Mouse (Mus musculus): ENCODE results near the gene A630089N07Rik. TPM values are rescaled to one million over a fixed set of nuclear protein-coding genes. Genes with fewer than 3 reads are reported as not detected.

The A630089N07Rik gene
- total RNA-seq, 2 experiments from 2014 or later = 6.4 to 9.4 TPM

DNA sequence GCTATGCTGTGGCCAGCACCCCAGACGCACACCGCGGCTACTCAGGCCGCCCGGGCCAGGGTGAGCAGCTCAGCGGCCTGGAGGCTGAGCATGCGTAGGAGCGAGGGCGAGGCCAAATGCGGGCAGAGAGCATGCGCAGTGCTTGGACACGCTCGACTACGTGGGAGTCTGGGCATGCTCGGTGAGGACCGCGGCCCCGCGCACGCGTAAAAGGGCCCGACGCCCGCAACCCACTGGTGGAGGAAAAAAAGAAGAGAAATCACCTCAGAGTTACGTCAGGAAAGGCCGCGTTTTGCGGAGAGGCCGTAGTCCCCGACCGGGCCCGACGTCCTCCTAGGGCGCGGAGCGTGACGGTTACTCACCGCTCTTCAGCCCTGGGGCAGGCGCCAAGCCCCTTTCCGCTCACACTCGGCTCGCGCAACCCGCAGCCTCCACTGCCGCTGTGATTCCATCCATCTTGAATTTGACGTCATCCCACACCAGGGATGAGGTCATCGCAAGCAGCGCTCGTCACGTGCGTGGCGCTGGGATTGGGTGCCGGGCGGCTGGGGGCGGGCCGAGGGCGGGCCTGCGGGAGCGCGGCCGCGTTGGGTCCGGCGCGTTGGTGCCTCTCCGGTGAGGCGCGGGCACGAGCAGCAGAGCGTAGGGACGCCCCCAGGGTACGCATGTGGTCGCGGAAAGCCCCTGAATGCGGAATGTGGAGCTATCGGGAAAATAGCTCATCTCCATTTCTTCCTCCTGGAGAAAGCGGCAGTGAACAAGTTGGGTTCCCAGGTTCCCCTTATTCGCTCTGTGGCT is 119.9 kb downstream of the A630089N07Rik start, which contains the start of the genes C2cd2 and Zbtb21:
Gene C2cd2, minus strand, starts transcription at position 448 of the 798 bp plus-strand sequence.
Gene Zbtb21, minus strand, starts transcription at position 472 of the 798 bp plus-strand sequence.
- DNase-seq (ENCODE audit: low spot score in 2 of 2) = peak; percentile 96

DNA sequence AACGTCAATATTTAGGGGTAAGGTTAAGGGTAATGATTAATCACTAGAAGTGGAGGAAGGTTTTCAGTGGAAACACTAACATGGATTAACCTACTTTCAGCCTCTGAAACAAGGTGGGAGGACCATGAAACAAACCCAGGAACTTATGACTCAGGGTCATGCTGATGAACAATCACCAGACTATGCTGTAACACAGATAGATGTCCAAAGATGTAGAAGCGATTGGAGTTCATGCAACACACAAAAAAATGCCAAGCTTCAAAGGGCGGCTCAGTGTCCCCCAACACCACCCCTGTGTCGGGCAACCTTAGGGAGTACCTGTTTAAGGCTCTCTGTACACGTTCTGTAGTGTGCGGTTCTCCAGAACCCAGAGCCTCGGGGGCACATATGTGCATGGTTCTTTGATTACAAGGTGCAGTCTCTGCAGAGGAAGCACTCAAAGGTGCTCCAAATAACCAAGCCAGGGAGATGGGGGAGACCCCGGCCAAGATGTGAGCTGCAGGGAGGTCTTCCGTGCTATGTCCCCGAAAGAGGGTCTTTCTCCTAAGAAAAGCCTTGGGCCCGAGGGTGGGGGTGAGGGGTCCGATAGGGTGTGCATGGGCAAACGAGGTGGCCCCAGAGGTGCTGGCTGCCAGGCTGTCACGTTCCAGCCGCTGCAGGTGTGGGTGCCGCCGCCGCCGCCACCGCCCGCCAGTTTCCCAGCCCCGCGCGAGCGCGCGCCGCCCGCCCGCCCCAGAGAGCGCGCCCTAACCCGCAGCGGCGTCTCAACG is 120.7 kb downstream of the A630089N07Rik start:
- peak in 1 of 2 experiments; percentile 32 for DNase-seq (ENCODE audit: low spot score in 2 of 2)

DNA sequence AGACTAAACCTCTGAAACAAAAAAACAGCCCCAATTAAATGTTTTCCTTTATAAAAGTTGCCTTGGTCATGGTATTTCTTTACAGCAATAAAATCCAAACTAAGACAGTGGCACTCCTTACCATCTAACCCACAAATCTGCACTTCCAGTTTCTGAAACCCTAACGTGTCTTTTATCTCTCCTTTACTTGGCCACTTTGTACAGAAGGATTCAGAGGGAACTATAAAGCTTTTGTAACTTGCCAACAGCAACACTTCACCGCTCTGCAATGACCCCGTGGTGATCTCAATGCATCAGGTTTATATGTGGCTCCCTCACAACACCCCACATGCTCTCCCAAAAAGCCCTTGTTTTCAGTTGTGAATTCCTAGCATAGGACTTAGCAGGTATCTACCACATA is 121.9 kb downstream of the A630089N07Rik start:
- DNase-seq (ENCODE audit: low spot score in 2 of 2) = no peak

DNA sequence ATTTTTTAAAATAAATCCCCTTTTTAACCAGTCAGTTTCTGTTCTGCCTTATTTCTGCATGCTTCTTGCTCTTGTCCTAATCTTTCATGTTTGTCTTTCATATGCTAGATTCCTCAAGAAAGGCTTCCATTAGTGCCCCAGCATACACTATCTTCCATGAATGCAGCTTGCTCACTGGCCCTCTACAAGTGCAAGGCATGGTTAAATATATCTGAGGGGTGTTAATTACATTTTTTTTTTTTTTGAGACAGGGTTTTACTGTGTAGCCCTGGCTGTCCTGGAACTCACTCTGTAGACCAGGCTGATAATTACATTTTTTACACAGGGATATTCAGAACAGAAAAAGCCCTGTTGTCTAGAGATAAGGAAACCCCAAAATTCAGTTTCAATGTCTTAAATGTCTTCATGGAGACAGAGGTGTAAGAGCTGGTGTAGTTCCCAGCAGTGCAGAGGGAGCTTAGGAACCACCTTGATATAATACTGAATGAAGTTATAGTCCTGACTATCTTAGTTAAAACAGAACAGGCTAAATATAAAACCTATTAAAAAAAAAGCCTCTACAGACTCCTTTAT is 123.8 kb downstream of the A630089N07Rik start:
- no peak for DNase-seq (ENCODE audit: low spot score in 2 of 2)

DNA sequence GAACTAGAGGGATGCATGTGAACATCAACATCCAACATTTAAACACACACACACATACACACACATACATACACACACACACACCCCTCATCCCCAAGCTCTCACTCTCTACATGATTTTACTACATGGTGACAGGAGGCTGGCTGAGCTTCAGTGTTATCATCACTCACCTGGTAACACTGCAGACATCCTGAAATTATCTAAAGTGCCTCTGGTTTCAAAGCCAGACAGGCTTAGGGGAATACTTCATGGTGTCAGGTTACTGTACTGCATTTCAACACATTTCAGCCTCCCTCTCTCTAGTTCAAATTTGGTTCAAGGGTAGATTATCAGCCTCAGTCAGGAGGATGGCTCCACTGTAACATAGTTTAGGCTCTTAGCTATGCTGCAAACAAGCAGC is 124.6 kb downstream of the A630089N07Rik start:
- DNase-seq (ENCODE audit: low spot score in 2 of 2) = no peak

DNA sequence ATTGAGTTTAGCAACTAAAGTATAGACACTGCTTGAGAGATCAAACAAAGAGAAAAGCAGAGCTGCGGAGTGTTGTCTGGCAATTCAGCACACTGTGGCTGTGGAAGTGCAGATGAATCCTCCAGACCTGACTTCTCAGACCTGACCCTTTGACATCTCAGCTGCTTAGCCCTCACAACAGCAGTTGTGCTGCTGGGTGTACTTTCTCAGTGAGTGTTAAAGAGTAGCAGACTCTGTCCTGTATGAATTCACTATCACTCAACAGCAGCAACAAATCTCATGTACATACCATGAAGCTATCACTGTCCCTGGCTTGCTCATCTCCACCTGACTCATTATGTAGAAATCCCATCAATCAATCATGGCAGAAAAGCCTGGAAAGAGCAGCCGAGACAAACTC is 126.2 kb downstream of the A630089N07Rik start:
- no peak for DNase-seq (ENCODE audit: low spot score in 2 of 2)

DNA sequence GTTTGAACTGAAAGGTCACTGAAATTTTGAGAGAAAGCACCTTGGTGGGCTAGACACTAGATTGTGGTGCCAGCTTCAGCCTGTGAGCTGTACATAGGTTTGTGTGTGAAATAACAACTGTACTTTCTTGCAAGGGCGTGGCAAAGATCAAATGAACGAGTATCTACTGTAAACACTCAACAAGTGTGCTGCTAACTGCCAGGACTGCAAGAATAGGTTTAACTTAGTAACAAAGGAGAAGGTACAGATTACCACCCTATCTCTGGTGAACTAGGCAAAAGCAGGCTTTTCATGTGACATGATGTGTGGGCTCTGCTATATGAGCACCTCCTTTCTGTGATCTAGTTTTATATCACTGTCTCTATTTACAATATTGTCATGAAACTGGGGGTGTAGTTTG is 128.9 kb downstream of the A630089N07Rik start:
- no peak for DNase-seq (ENCODE audit: low spot score in 2 of 2)

DNA sequence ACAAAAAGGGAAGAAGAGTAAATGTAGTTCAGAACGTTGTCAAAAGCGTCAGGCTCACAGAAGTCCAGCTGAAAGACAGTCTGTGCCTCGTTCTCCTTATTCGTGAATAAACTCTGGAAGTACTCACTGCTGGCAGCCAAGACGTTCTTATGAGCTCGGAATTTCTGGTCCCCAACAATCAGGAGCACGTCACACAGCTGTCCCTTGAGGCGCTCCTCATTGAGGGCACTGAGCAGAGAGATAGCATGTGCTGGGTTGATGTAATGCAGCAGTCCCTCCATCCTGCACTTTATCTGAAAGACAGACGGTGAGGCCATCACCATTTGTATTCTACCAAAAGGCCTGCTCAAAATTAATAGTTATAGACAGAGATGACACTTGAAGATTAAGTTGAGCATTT is 129.4 kb downstream of the A630089N07Rik start:
- DNase-seq (ENCODE audit: low spot score in 2 of 2) = no peak

DNA sequence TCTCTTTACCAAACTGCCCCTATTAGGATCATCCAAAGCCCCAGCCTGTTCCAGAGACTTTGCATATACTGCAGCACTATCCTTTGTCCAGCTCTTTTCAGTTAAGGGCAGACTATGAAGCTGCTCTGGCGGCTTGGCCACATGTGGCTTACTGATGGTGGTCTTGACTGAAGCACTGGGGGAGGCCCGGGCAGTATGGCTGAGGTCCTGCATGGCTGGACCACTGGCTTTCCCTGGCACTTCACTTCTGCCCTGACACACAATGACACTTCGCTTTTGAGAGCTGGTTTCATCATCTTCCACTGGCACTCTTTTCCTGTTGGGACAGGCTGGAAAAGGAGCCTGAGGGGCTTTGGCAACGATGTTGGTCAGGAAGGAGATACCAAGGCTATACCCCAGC is 129.9 kb downstream of the A630089N07Rik start:
- no peak for DNase-seq (ENCODE audit: low spot score in 2 of 2)

Other genes starting within 250 kb of the A630089N07Rik start
- gene Prdm15, start 230.6 kb downstream of the A630089N07Rik start, total RNA-seq (2021) = 10 to 100 TPM; 11.9 to 12.8 TPM
- gene C2cd2, start 119.9 kb downstream of the A630089N07Rik start, total RNA-seq (2021) = 10 to 100 TPM; 27.8 to 29.2 TPM
- 10 to 100 TPM; 36.2 to 47.2 TPM for gene Zbtb21, start 119.8 kb downstream of the A630089N07Rik start, total RNA-seq (2021)
- gene B230307C23Rik, start 85.1 kb downstream of the A630089N07Rik start, total RNA-seq (2021) = 10 to 100 TPM; 27.4 to 44.2 TPM

Data from adrenal gland, adult 18-20 months (tissue).